ENCODE assay signal across 8 mouse cellular contexts in genomic region chr7:90129271-90129731, GRCm38 (mm10). TPM values are rescaled to one million over a fixed set of nuclear protein-coding genes. Genes with fewer than 3 reads are reported as not detected.
DNase-seq lines count a peak whose midpoint lies in the region; ATAC-seq and TF ChIP-seq lines count a peak whose summit lies in the region.

No protein-coding gene starts in this region.

- no peaks in the 10 kb centered on the region for H3K27me3 ChIP-seq in cerebellum, adult 2 months (ENCODE audit: control insufficient read depth, insufficient read depth, low read length)
- H3K27me3 ChIP-seq in hindbrain, embryonic 16.5 days (replicated peaks; ENCODE audit: control insufficient read depth, insufficient read depth, low read length), result no peaks in the 10 kb centered on the region
- H3K27me3 ChIP-seq in midbrain, embryonic 14.5 days (ENCODE audit: control insufficient read depth, insufficient read depth, low read length), result no peaks in the 10 kb centered on the region
- no peaks in the 10 kb centered on the region for H3K27me3 ChIP-seq in stomach, postnatal 0 days (ENCODE audit: control insufficient read depth, insufficient read depth, low read length)

- H3K4me3 ChIP-seq in cerebellum, adult 2 months (replicated peaks; ENCODE audit: insufficient read depth, low read depth, low read length), result peak overlapping the region; percentile 98
- H3K4me3 ChIP-seq in hindbrain, embryonic 16.5 days (ENCODE audit: low read length), result peak overlapping the region; percentile 95
- peak overlapping the region; percentile 96 for H3K4me3 ChIP-seq in midbrain, embryonic 14.5 days (replicated peaks; ENCODE audit: low read depth, low read length)
- H3K4me3 ChIP-seq in stomach, postnatal 0 days (ENCODE audit: low read depth, low read length), result peak overlapping the region; percentile 99

- no peaks in the 10 kb centered on the region for H3K36me3 ChIP-seq in hindbrain, embryonic 16.5 days (ENCODE audit: control insufficient read depth, insufficient read depth, low read length)
- no peaks in the 10 kb centered on the region for H3K36me3 ChIP-seq in midbrain, embryonic 14.5 days (ENCODE audit: control insufficient read depth, insufficient read depth, low read length)
- H3K36me3 ChIP-seq in stomach, postnatal 0 days (ENCODE audit: control insufficient read depth, insufficient read depth, low read length), result no peaks in the 10 kb centered on the region

- ATAC-seq in hindbrain, embryonic 16.5 days, result peak; percentile 14; the same call in 1 of the 2 replicates
- no peak for ATAC-seq in midbrain, embryonic 14.5 days (ENCODE audit: low FRiP score, low TSS enrichment)
- ATAC-seq in stomach, postnatal 0 days (ENCODE audit: low FRiP score, low TSS enrichment), result peak; percentile 53

- H3K4me1 ChIP-seq in cerebellum, adult 2 months (ENCODE audit: control insufficient read depth, insufficient read depth, low read length), result no peaks in the 10 kb centered on the region; the same call in 1 of the 2 replicates
- H3K4me1 ChIP-seq in hindbrain, embryonic 16.5 days (ENCODE audit: control insufficient read depth, insufficient read depth, low read depth, low read length), result peaks cover 4% of the 10 kb centered on the region
- peaks cover 16% of the 10 kb centered on the region; the same call in 1 of the 2 replicates for H3K4me1 ChIP-seq in midbrain, embryonic 14.5 days (ENCODE audit: control insufficient read depth, insufficient read depth, low read length)
- no peaks in the 10 kb centered on the region for H3K4me1 ChIP-seq in stomach, postnatal 0 days (replicated peaks; ENCODE audit: control insufficient read depth, insufficient read depth)

- H3K4me2 ChIP-seq in hindbrain, embryonic 16.5 days (ENCODE audit: low read length), result peak overlapping the region; percentile 58
- H3K4me2 ChIP-seq in midbrain, embryonic 14.5 days (ENCODE audit: low read length), result peak overlapping the region; percentile 72
- H3K4me2 ChIP-seq in stomach, postnatal 0 days (replicated peaks; ENCODE audit: low read depth), result peak overlapping the region; percentile 66

- H3K9ac ChIP-seq in hindbrain, embryonic 16.5 days (ENCODE audit: low read depth, low read length), result peak overlapping the region; percentile 100
- H3K9ac ChIP-seq in midbrain, embryonic 14.5 days (replicated peaks; ENCODE audit: low read length), result peak overlapping the region; percentile 98
- peak overlapping the region; percentile 99 for H3K9ac ChIP-seq in stomach, postnatal 0 days (ENCODE audit: low read length)

- TF ChIP-seq EP300 in stomach, postnatal 0 days (optimal IDR thresholded peaks at IDR 0.05), result no peak

- WGBS in cerebellum, adult 2 months, result 0% methylated on average over 12 of the region's 12 CpGs
- WGBS in hindbrain, embryonic 16.5 days, result 0% methylated on average over 12 of the region's 12 CpGs
- WGBS in midbrain, embryonic 14.5 days, result under 1% methylated on average over 12 of the region's 12 CpGs
- under 1% methylated on average over 12 of the region's 12 CpGs for WGBS in stomach, postnatal 0 days

- no peak for TF ChIP-seq POLR2A in cerebellum, adult 2 months (IDR thresholded peaks at IDR 0.05; ENCODE audit: borderline replicate concordance, insufficient read depth, low read length)

- no peaks in the 10 kb centered on the region for H3K9me3 ChIP-seq in hindbrain, embryonic 16.5 days (ENCODE audit: control insufficient read depth, low read length)
- H3K9me3 ChIP-seq in midbrain, embryonic 14.5 days (ENCODE audit: control insufficient read depth, low read length), result no peaks in the 10 kb centered on the region
- H3K9me3 ChIP-seq in stomach, postnatal 0 days (ENCODE audit: control insufficient read depth, low read length), result no peaks in the 10 kb centered on the region

- H3K27ac ChIP-seq in cerebellum, adult 2 months (ENCODE audit: insufficient read depth, low read length), result peak overlapping the region; percentile 95
- H3K27ac ChIP-seq in hindbrain, embryonic 16.5 days (ENCODE audit: low read depth, low read length), result peak overlapping the region; percentile 98
- peak overlapping the region; percentile 95 for H3K27ac ChIP-seq in midbrain, embryonic 14.5 days (replicated peaks; ENCODE audit: low read depth, low read length)
- peak overlapping the region; percentile 99 for H3K27ac ChIP-seq in stomach, postnatal 0 days (replicated peaks)

- intact Hi-C loops in left cerebral cortex, postnatal 25 days (cut with DNase I), result loop anchor here (5.0 kb wide), 1 partner anchor 112 kb away; no protein-coding TSS in a partner anchor

- TF ChIP-seq CTCF in cerebellum, adult 2 months (IDR thresholded peaks at IDR 0.05; ENCODE audit: borderline replicate concordance, insufficient read depth, low read depth, low read length), result no peak
- TF ChIP-seq CTCF in stomach, postnatal 0 days (IDR thresholded peaks at IDR 0.05; ENCODE audit: low read depth), result no peak

- peak; percentile 22 to 30 for DNase-seq in urinary bladder, adult 18-20 months (ENCODE audit: low spot score in 2 of 2)
- no peak for DNase-seq in urinary bladder, adult 2 months (ENCODE audit: low spot score)
- DNase-seq in cerebellum, adult 2 months, result peak; percentile 56 to 61
- peak; percentile 11 to 16 for DNase-seq in frontal cortex, postnatal 14 days (ENCODE audit: low spot score in 2 of 2)
- peak; percentile 40 to 60 for DNase-seq in left cerebral cortex, postnatal 25 days (ENCODE audit: low spot score in 2 of 2)
- no peak for DNase-seq in midbrain, embryonic 14.5 days
- DNase-seq in stomach, postnatal 0 days (ENCODE audit: low spot score), result no peak

RNA-seq across cellular contexts. Expression of gene Picalm, which starts 0.7 kb away (rescaled TPM):
- 148 and 156 TPM in 2 replicates for polyA plus RNA-seq in urinary bladder, adult 2 months (2012; rRNA removed)
- 156 and 163 TPM in 2 replicates for polyA plus RNA-seq in cerebellum, adult 2 months (2012; rRNA removed)
- polyA plus RNA-seq in hindbrain, embryonic 16.5 days (2015; fragmentation: Nextera tagmentation; extraction: Ambion mirVana), result 34.4 and 35.6 TPM in 2 replicates
- total RNA-seq in left cerebral cortex, postnatal 25 days (2021), result 100 to 1,000 TPM; 134 to 143 TPM
- polyA plus RNA-seq in midbrain, embryonic 14.5 days (2014; fragmentation: Nextera tagmentation; extraction: Ambion mirVana), result 53.0 and 56.3 TPM in 2 replicates
- polyA plus RNA-seq in stomach, postnatal 0 days (2015; fragmentation: Nextera tagmentation; extraction: Ambion mirVana), result 25.1 and 25.3 TPM in 2 replicates

Comparison
In these comparisons a context has a peak if more than half of its experiments do, and no peak if none do; other contexts are left out.
1. DNase-seq: peak in urinary bladder, adult 18-20 months (2 of 2), cerebellum, adult 2 months (2 of 2), frontal cortex, postnatal 14 days (2 of 2) and left cerebral cortex, postnatal 25 days (2 of 2); none in urinary bladder, adult 2 months (single experiment), midbrain, embryonic 14.5 days (single experiment) and stomach, postnatal 0 days (single experiment).
2. Peak in every context shown above with its lines, with median percentiles within 50 percentile points of each other: H3K27ac ChIP-seq, H3K4me3 ChIP-seq, H3K4me2 ChIP-seq and H3K9ac ChIP-seq.